Mouse (Mus musculus): Measurements from ENCODE around the gene Ipo5. TPM values are rescaled to one million over a fixed set of nuclear protein-coding genes. Genes with fewer than 3 reads are reported as not detected.

The Ipo5 gene
- polyA plus RNA-seq (2017; shearing (Covaris generic)) = 10 to 100 TPM; 35.6 to 43.9 TPM

DNA sequence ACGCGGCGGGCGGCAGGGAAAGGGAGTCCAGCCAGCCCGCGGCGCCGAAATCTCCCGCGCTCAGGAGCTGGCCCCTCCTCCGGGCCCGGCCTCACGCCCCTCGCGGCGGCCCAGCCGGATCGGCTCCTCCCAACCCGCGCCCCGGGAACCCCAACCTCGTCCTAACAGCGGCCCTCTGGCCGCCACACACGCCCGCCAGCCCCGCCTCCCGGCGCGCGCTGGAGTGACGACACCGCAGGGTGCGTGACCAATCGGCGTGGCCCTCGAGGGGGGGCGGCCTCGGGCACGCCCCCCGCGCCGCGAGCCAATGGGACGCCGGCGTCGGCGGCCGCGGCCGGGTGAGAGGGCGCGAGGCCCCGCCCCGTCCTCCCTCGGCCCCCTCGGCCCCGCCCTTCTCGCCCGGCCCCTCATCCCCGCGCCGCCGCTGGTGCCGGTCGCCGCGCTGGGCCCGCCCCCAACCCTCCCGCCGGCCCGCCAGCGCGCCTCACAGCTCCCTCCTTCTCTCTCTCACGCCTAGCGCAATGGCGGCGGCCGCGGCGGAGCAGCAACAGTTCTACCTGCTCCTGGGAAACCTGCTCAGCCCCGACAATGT lies at the start of gene Ipo5:
Gene Ipo5 (plus strand): TSS at position 492 of the 592 bp plus-strand sequence.

Other genes with a start within 250 kb of the Ipo5 start
- 1 to 10 TPM; 3.6 to 6.2 TPM for gene Farp1, start 124.0 kb downstream of the Ipo5 start, polyA plus RNA-seq (2017; shearing (Covaris generic))

Data from activated CD4-positive, CD25-positive, alpha-beta regulatory T cell (primary cell).